Mouse (Mus musculus): ENCODE results near the gene Ckmt2. TPM values are rescaled to one million over a fixed set of nuclear protein-coding genes. Genes with fewer than 3 reads are reported as not detected.
A peak's percentile ranks its signal among the peaks of the same experiment; 100 is the strongest.

Gene Ckmt2
- polyA plus RNA-seq, 1 experiment from 2014 or later: not detected

GRCm38 (mm10) chr13:91873734-91874329 lies 2.9 kb downstream of the Ckmt2 start:
- H3K27me3 ChIP-seq: no peaks in the 10 kb centered on the region
- DNase-seq (ENCODE audit: low read depth, low spot score): no peak
- ChIA-PET CTCF (no interaction called here), POLR2A (interaction anchor here (0.6 kb wide), 1 partner anchor 8 kb away, joined by 3 read pairs; no protein-coding TSS in a partner anchor)
- TF ChIP-seq CTCF (IDR thresholded peaks at IDR 0.05): no peak
- in situ Hi-C loops (cut with MboI; ENCODE audit: low pct_unique_long_range_greater_than_20kb): no loop called here
- ATAC-seq: no peak

- ChIA-PET CTCF (interaction anchor here (1.6 to 1.7 kb wide), 2 partner anchors 9 to 12 kb away, joined by 3 to 4 read pairs; no protein-coding TSS in a partner anchor), POLR2A (interaction anchor here (0.6 kb wide), 1 partner anchor 465 kb away, joined by 3 read pairs; no protein-coding TSS in a partner anchor)
- ATAC-seq (no peak), DNase-seq (ENCODE audit: low read depth, low spot score) (no peak)
- TF ChIP-seq CTCF (IDR thresholded peaks at IDR 0.05): no peak
- peaks cover 8% of the 10 kb centered on the region for H3K27me3 ChIP-seq
- in situ Hi-C loops (cut with MboI; ENCODE audit: low pct_unique_long_range_greater_than_20kb): no loop called here
These were observed 8.1 kb downstream of the Ckmt2 start for GRCm38 (mm10) chr13:91868577-91868976.

GRCm38 (mm10) chr13:91858835-91859234 lies 17.9 kb downstream of the Ckmt2 start:
- POLR2A ChIA-PET: no interaction called here
- CTCF ChIA-PET: interaction anchor here (0.8 kb wide), 1 partner anchor 11 kb away, joined by 4 read pairs; no protein-coding TSS in a partner anchor
- in situ Hi-C loops (cut with MboI; ENCODE audit: low pct_unique_long_range_greater_than_20kb): no loop called here
- TF ChIP-seq CTCF (IDR thresholded peaks at IDR 0.05): peak; percentile 57
- ATAC-seq (no peak), DNase-seq (ENCODE audit: low read depth, low spot score) (no peak)
- H3K27me3 ChIP-seq: peaks cover 10% of the 10 kb centered on the region

GRCm38 (mm10) chr13:91857427-91857826 lies 19.3 kb downstream of the Ckmt2 start:
- in situ Hi-C loops (cut with MboI; ENCODE audit: low pct_unique_long_range_greater_than_20kb): no loop called here
- ChIA-PET POLR2A (no interaction called here), CTCF (no interaction called here)
- DNase-seq (ENCODE audit: low read depth, low spot score) (no peak), ATAC-seq (no peak)
- no peak for TF ChIP-seq CTCF (IDR thresholded peaks at IDR 0.05)
- H3K27me3 ChIP-seq: peaks cover 9% of the 10 kb centered on the region

- ChIA-PET POLR2A (no interaction called here), CTCF (no interaction called here)
- in situ Hi-C loops (cut with MboI; ENCODE audit: low pct_unique_long_range_greater_than_20kb): no loop called here
- no peak for ATAC-seq
- no peak for TF ChIP-seq CTCF (IDR thresholded peaks at IDR 0.05)
- DNase-seq (ENCODE audit: low read depth, low spot score): no peak
- H3K27me3 ChIP-seq: no peaks in the 10 kb centered on the region
These were observed 22.3 kb downstream of the Ckmt2 start for GRCm38 (mm10) chr13:91854412-91854811.

- POLR2A ChIA-PET: no interaction called here
- CTCF ChIA-PET: no interaction called here
- no peak for ATAC-seq
- no peak for DNase-seq (ENCODE audit: low read depth, low spot score)
- no peak for TF ChIP-seq CTCF (IDR thresholded peaks at IDR 0.05)
- in situ Hi-C loops (cut with MboI; ENCODE audit: low pct_unique_long_range_greater_than_20kb): no loop called here
- H3K27me3 ChIP-seq: peaks cover 6% of the 10 kb centered on the region
These were observed 48.8 kb downstream of the Ckmt2 start for GRCm38 (mm10) chr13:91827876-91828275.

- no peak for TF ChIP-seq CTCF (IDR thresholded peaks at IDR 0.05)
- CTCF ChIA-PET: no interaction called here
- peaks cover 4% of the 10 kb centered on the region for H3K27me3 ChIP-seq
- in situ Hi-C loops (cut with MboI; ENCODE audit: low pct_unique_long_range_greater_than_20kb): no loop called here
- POLR2A ChIA-PET: no interaction called here
- DNase-seq (ENCODE audit: low read depth, low spot score) (no peak), ATAC-seq (no peak)
These were observed 50.6 kb downstream of the Ckmt2 start for GRCm38 (mm10) chr13:91826066-91826465.

GRCm38 (mm10) chr13:91824845-91825550 lies 51.7 kb downstream of the Ckmt2 start:
- TF ChIP-seq CTCF (IDR thresholded peaks at IDR 0.05): no peak
- CTCF ChIA-PET: no interaction called here

GRCm38 (mm10) chr13:91823735-91824134 lies 53.0 kb downstream of the Ckmt2 start:
- in situ Hi-C loops (cut with MboI; ENCODE audit: low pct_unique_long_range_greater_than_20kb): no loop called here
- POLR2A ChIA-PET: no interaction called here
- no peaks in the 10 kb centered on the region for H3K27me3 ChIP-seq
- DNase-seq (ENCODE audit: low read depth, low spot score): no peak
- no peak for ATAC-seq
- CTCF ChIA-PET: interaction anchor here (1.9 kb wide), 1 partner anchor 14 kb away, joined by 5 read pairs; no protein-coding TSS in a partner anchor
- no peak for TF ChIP-seq CTCF (IDR thresholded peaks at IDR 0.05)

More at GRCm38 (mm10) chr13:91824845-91825550, 51.7 kb downstream of the Ckmt2 start:
- POLR2A ChIA-PET: no interaction called here
- ATAC-seq (no peak), DNase-seq (ENCODE audit: low read depth, low spot score) (no peak)
- in situ Hi-C loops (cut with MboI; ENCODE audit: low pct_unique_long_range_greater_than_20kb): no loop called here
- H3K27me3 ChIP-seq: peaks cover 3% of the 10 kb centered on the region

GRCm38 (mm10) chr13:91814670-91815069 lies 62.0 kb downstream of the Ckmt2 start:
- H3K27me3 ChIP-seq: no peaks in the 10 kb centered on the region
- in situ Hi-C loops (cut with MboI; ENCODE audit: low pct_unique_long_range_greater_than_20kb): no loop called here
- TF ChIP-seq CTCF (IDR thresholded peaks at IDR 0.05): no peak
- CTCF ChIA-PET: no interaction called here
- ATAC-seq (no peak), DNase-seq (ENCODE audit: low read depth, low spot score) (no peak)
- POLR2A ChIA-PET: no interaction called here

GRCm38 (mm10) chr13:91809476-91809875 lies 67.2 kb downstream of the Ckmt2 start:
- POLR2A ChIA-PET: no interaction called here
- CTCF ChIA-PET: interaction anchor here (0.8 to 1.8 kb wide), 6 partner anchors 14 to 668 kb away, joined by 3 to 5 read pairs (median 4); no protein-coding TSS in a partner anchor
- H3K27me3 ChIP-seq: no peaks in the 10 kb centered on the region
- peak; percentile 32 for TF ChIP-seq CTCF (IDR thresholded peaks at IDR 0.05)
- no peak for ATAC-seq
- in situ Hi-C loops (cut with MboI; ENCODE audit: low pct_unique_long_range_greater_than_20kb): no loop called here
- no peak for DNase-seq (ENCODE audit: low read depth, low spot score)

Data from Patski (cell line).